Mouse (Mus musculus) intestine, postnatal 0 days (tissue): Measurements from ENCODE around the gene Tpk1. TPM values are rescaled to one million over a fixed set of nuclear protein-coding genes. Genes with fewer than 3 reads are reported as not detected.

Experiments used
- ATAC-seq: fragments of 200-750 bp; cut with Nextera tagmentation; 2 replicates; pipeline ENCODE4 v1.8.0; 2017; ENCODE audit warnings: mild to moderate bottlenecking, moderate TSS enrichment, moderate library complexity
- H3K27ac ChIP-seq: fragments of 300-500 bp; sonication (generic); 2 replicates; pipeline ENCODE4 v1.5.1; 2014; ENCODE audit warnings: mild to moderate bottlenecking, low read depth, low read length, moderate library complexity
- H3K27me3 ChIP-seq: fragments of 300-500 bp; sonication (generic); replicated peaks from 2 replicates; pipeline ENCODE4 v1.6.1; 2014; ENCODE audit warnings: low read length, mixed read lengths; ENCODE audit not compliant: control insufficient read depth, insufficient read depth
- H3K36me3 ChIP-seq: fragments of 300-500 bp; sonication (generic); 2 replicates; pipeline ENCODE4 v1.6.1; 2014; ENCODE audit warnings: mild to moderate bottlenecking, moderate library complexity; ENCODE audit not compliant: control insufficient read depth, insufficient read depth
- H3K4me1 ChIP-seq: fragments of 300-500 bp; sonication (generic); replicated peaks from 2 replicates; pipeline ENCODE4 v1.6.1; 2014; ENCODE audit warnings: antibody characterized with exemption, low read length, mixed read lengths; ENCODE audit not compliant: control insufficient read depth, insufficient read depth
- H3K4me2 ChIP-seq: fragments of 300-500 bp; sonication (generic); replicated peaks from 2 replicates; pipeline ENCODE4 v1.6.1; 2014; ENCODE audit warnings: low read depth, mild to moderate bottlenecking, moderate library complexity
- H3K4me3 ChIP-seq: fragments of 300-500 bp; sonication (generic); 2 replicates; pipeline ENCODE4 v1.5.1; 2014; ENCODE audit warnings: low read depth, low read length
- H3K9ac ChIP-seq: fragments of 300-500 bp; sonication (generic); 2 replicates; pipeline ENCODE4 v1.6.1; 2014; ENCODE audit warnings: mild to moderate bottlenecking, low read depth, low read length
- H3K9me3 ChIP-seq: fragments of 300-500 bp; sonication (generic); 2 replicates; pipeline ENCODE4 v1.6.1; 2016; ENCODE audit warnings: mixed run types; ENCODE audit not compliant: control insufficient read depth
- CTCF ChIP-seq: sonication (generic); IDR thresholded peaks from 2 replicates; pipeline ENCODE4 v1.5.1; 2016; ENCODE audit warnings: low read depth, mild to moderate bottlenecking, control low read depth, antibody characterized with exemption, moderate library complexity
- WGBS: fragments of 180-500 bp; shearing (Covaris S2); extraction: QIAGEN DNeasy Blood & Tissue Kit; methylation state at CpG from one replicate; pipeline ENCODE4 v1.1.7; 2014; 5-methylcytosine and 5-hydroxymethylcytosine counted together
- polyA plus RNA-seq: library from polyadenylated mRNA; unstranded; fragments of >200 nt; fragmentation: Nextera tagmentation; extraction: Ambion mirVana; gene quantifications from 2 replicates; pipeline ENCODE4 v1.2.1, GENCODE M21; 2015

Gene Tpk1
- polyA plus RNA-seq, 1 experiment from 2014 or later: 21.9 TPM

- 72% methylated on average over 1 of the region's 1 CpGs for WGBS
- Histone ChIP-seq H3K27ac (no peak overlapping the region), H3K27me3 (no peaks in the 10 kb centered on the region), H3K4me2 (no peak overlapping the region), H3K9me3 (no peaks in the 10 kb centered on the region), H3K4me3 (no peak overlapping the region), H3K9ac (no peak overlapping the region), H3K4me1 (0 out of 2 replicates have a peak, but pooled peaks cover 3% of the 10 kb centered on the region), H3K36me3 (no peaks in the 10 kb centered on the region)
- no peak for ATAC-seq
- no peak for TF ChIP-seq CTCF
Measured at GRCm38 (mm10) chr6:43546537-43546936, 119.5 kb downstream of the Tpk1 start.

DNA sequence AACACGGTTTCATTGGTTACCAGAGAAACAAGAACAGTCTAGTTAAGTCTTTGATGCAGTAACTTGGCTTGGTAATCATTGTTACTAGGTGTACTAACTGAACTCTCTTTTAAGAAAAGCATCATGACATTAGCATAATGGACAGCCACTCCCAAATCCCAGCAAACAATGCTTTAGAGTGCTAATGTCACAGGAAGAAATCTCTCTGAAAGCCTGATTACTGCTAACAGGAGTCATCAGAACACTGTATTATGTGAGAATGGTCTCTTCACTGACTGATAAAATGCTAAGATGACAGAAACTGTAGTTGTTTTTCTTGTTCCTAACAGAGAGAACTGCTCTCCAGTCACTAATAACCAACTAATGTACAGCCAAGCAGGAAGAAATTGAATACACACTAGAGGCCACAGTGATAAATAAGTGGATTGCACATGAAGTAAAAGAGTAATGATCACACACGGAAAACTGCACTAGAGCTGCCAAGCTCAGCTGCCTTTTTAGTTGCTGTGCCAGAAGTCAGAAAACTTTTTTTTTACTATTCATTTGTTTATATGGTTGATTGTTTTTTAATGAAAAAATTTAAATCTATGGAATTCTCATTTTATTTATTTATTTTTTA lies 128.7 kb downstream of the Tpk1 start:
- no peaks in the 10 kb centered on the region for H3K36me3 ChIP-seq
- no peaks in the 10 kb centered on the region for H3K9me3 ChIP-seq
- no peaks in the 10 kb centered on the region for H3K4me1 ChIP-seq
- TF ChIP-seq CTCF: no peak
- no peak overlapping the region for H3K9ac ChIP-seq
- ATAC-seq: no peak
- WGBS: 61% methylated on average over 2 of the region's 2 CpGs
- H3K27ac ChIP-seq: no peak overlapping the region
- H3K4me3 ChIP-seq: no peak overlapping the region
- H3K4me2 ChIP-seq: no peak overlapping the region
- H3K27me3 ChIP-seq: no peaks in the 10 kb centered on the region

DNA sequence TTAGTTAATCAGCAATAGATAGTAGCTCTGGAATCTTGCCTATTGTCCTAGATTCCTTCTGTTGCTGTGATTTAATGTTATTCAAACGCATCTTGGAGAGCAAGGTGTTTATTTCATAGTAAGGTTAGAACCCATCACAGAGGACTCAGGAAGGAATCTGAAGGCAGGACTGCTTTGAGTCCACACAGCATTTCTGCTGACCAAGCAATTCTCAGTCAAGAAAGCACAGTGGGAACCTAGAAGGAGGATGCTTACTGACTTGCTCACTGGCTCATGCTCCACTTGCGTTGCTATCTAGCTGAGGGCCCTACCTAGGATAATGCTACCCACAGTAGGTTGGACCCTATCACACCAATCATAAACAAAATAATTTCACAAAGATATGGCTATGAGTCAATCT lies 130.6 kb downstream of the Tpk1 start:
- Histone ChIP-seq H3K9ac (no peak overlapping the region), H3K4me3 (no peak overlapping the region), H3K9me3 (no peaks in the 10 kb centered on the region), H3K27ac (no peak overlapping the region), H3K4me1 (no peaks in the 10 kb centered on the region), H3K27me3 (no peaks in the 10 kb centered on the region), H3K36me3 (no peaks in the 10 kb centered on the region), H3K4me2 (no peak overlapping the region)
- ATAC-seq: no peak
- 89% methylated on average over 2 of the region's 2 CpGs for WGBS
- no peak for TF ChIP-seq CTCF

DNA sequence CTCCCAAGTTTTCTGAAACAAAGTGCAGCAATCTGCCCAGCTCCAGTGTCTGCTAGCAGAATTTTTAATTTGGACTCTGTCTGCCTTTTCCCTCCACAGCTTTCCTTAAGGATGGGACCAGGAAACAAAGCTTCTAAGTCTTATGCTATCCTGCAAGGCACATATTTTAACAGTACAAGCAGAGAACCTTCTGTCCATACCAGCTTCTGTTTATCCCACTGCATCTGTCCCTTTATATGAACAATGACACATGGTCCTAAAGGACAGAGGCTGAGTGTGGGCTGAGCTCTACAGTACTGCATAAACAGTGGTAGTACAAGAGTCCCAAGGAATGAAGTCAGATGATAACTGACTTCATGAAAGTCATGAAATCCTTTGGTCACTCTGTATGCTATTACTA lies 132.8 kb downstream of the Tpk1 start:
- Histone ChIP-seq H3K27me3 (no peaks in the 10 kb centered on the region), H3K4me3 (no peak overlapping the region), H3K4me1 (no peaks in the 10 kb centered on the region), H3K36me3 (no peaks in the 10 kb centered on the region), H3K9ac (no peak overlapping the region), H3K27ac (no peak overlapping the region), H3K9me3 (no peaks in the 10 kb centered on the region), H3K4me2 (no peak overlapping the region)
- no peak for TF ChIP-seq CTCF
- no peak for ATAC-seq

DNA sequence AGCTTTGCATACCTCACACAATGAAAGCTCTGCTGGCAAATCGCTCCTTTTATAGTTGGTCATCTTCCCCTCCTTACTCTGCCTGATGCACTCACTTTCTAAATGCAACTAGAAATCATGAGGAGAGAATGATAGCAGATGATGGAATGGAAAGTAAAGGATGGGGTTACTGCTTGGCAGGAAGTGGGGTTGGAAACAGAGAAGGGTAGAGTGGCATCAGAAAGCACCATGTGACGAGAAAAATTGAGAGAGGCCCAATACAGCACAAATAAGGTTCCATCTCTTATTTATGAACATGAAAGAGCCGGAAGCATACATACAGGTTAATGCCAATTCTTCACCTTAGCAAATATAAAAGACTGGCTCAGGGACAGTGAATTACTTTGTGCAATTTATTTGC lies 133.3 kb downstream of the Tpk1 start:
- H3K9me3 ChIP-seq: no peaks in the 10 kb centered on the region
- H3K4me1 ChIP-seq: no peaks in the 10 kb centered on the region
- no peaks in the 10 kb centered on the region for H3K36me3 ChIP-seq
- H3K9ac ChIP-seq: no peak overlapping the region
- H3K27me3 ChIP-seq: no peaks in the 10 kb centered on the region
- WGBS: 76% methylated on average over 3 of the region's 3 CpGs
- H3K27ac ChIP-seq: no peak overlapping the region
- no peak overlapping the region for H3K4me3 ChIP-seq
- TF ChIP-seq CTCF: no peak
- no peak for ATAC-seq
- H3K4me2 ChIP-seq: no peak overlapping the region

GRCm38 (mm10) chr6:43531996-43532395 lies 134.1 kb downstream of the Tpk1 start:
- TF ChIP-seq CTCF: no peak
- H3K9ac ChIP-seq: no peak overlapping the region
- no peaks in the 10 kb centered on the region for H3K4me1 ChIP-seq
- H3K4me2 ChIP-seq: no peak overlapping the region
- H3K27ac ChIP-seq: no peak overlapping the region
- no peaks in the 10 kb centered on the region for H3K9me3 ChIP-seq
- H3K4me3 ChIP-seq: no peak overlapping the region
- no peaks in the 10 kb centered on the region for H3K36me3 ChIP-seq
- H3K27me3 ChIP-seq: no peaks in the 10 kb centered on the region
- ATAC-seq: no peak

- Histone ChIP-seq H3K27me3 (no peaks in the 10 kb centered on the region), H3K9me3 (no peaks in the 10 kb centered on the region), H3K4me3 (no peak overlapping the region), H3K9ac (no peak overlapping the region), H3K4me2 (no peak overlapping the region), H3K27ac (no peak overlapping the region), H3K4me1 (no peaks in the 10 kb centered on the region), H3K36me3 (no peaks in the 10 kb centered on the region)
- no peak for TF ChIP-seq CTCF
- ATAC-seq: no peak
- 83% methylated on average over 3 of the region's 3 CpGs for WGBS
Measured at GRCm38 (mm10) chr6:43528996-43529395, 137.1 kb downstream of the Tpk1 start.
